Mouse (Mus musculus): Measurements from ENCODE around the gene Nrm. TPM values are rescaled to one million over a fixed set of nuclear protein-coding genes. Genes with fewer than 3 reads are reported as not detected.
A peak's percentile ranks its signal among the peaks of the same experiment; 100 is the strongest.

Gene Nrm
- total and polyA plus RNA-seq, 3 experiments, result 11.1 to 49.9 TPM; not detected in 1

GRCm38 (mm10) chr17:35833239-35833751, 27.8 kb upstream of the Nrm start:
- Histone ChIP-seq H3K36me3 (ENCODE audit: control insufficient read depth in 1 of 2, insufficient read depth in 2 of 2, low read length in 2 of 2) (peaks cover 11 to 33% of the 10 kb centered on the region in 2 experiments), H3K4me1 (ENCODE audit: control insufficient read depth in 1 of 2, insufficient read depth in 2 of 2, low read length in 2 of 2) (peaks cover 0 to 38% of the 10 kb centered on the region in 2 experiments; a peak in 3 of 4 replicates), H3K4me3 (ENCODE audit: control insufficient read depth in 1 of 2, insufficient read depth in 1 of 2, low read depth in 2 of 2, low read length in 2 of 2) (no peak overlapping the region), H3K79me2 (ENCODE audit: control insufficient read depth, insufficient read depth, low read length, poor library complexity) (peaks cover 34% of the 10 kb centered on the region), H3K9ac (ENCODE audit: control insufficient read depth, low read depth, low read length, poor library complexity, severe bottlenecking) (0 out of 2 replicates have a peak overlapping the region, but pooled peaks have one; percentile 0), H3K9me3 (replicated peaks; ENCODE audit: insufficient read depth, low read length) (no peaks in the 10 kb centered on the region), H3K27me3 (ENCODE audit: control insufficient read depth in 1 of 2, insufficient read depth in 2 of 2, low read length in 2 of 2) (no peaks in the 10 kb centered on the region), H3K27ac (ENCODE audit: control insufficient read depth, low read depth, low read length) (peak overlapping the region; percentile 78)
- no peak for TF ChIP-seq ELF1 (IDR thresholded peaks at IDR 0.05; ENCODE audit: low read depth, low read length)
- TF ChIP-seq TCF12 (IDR thresholded peaks at IDR 0.05; ENCODE audit: low read depth, low read length), result no peak
- no peak for TF ChIP-seq CHD2 (IDR thresholded peaks at IDR 0.05; ENCODE audit: low read length)
- TF ChIP-seq RCOR1 (IDR thresholded peaks at IDR 0.05; ENCODE audit: low read depth, low read length), result no peak
- peak; percentile 32 to 74; a peak in 3 of 4 replicates for TF ChIP-seq POLR2A (IDR thresholded peaks at IDR 0.05; ENCODE audit: control insufficient read depth in 1 of 2, insufficient read depth in 1 of 2, low read depth in 1 of 2, low read length in 2 of 2, poor library complexity in 1 of 2)
- no peak for TF ChIP-seq NRF1 (IDR thresholded peaks at IDR 0.05; ENCODE audit: insufficient read depth, low read depth, low read length, poor library complexity, severe bottlenecking)
- TF ChIP-seq ZC3H11A (IDR thresholded peaks at IDR 0.05; ENCODE audit: low read depth, low read length), result no peak
- TF ChIP-seq BHLHE40 (IDR thresholded peaks at IDR 0.05; ENCODE audit: borderline replicate concordance, low read depth, low read length), result no peak
- no peak for TF ChIP-seq E2F4 (IDR thresholded peaks at IDR 0.05; ENCODE audit: borderline replicate concordance, low read depth, low read length)
- TF ChIP-seq GATA1 (IDR thresholded peaks at IDR 0.05; ENCODE audit: low read depth, low read length), result peak; percentile 73
- no peak for TF ChIP-seq UBTF (IDR thresholded peaks at IDR 0.05; ENCODE audit: borderline replicate concordance, insufficient read depth, low read depth, low read length)
- no peak for TF ChIP-seq ETS1 (IDR thresholded peaks at IDR 0.05; ENCODE audit: low read depth, low read length)
- no peak for TF ChIP-seq KAT2A (conservative IDR thresholded peaks at IDR 0.05; ENCODE audit: low read depth, low read length)
- TF ChIP-seq SIN3A (IDR thresholded peaks at IDR 0.05; ENCODE audit: low read length), result no peak
- TF ChIP-seq RAD21 (IDR thresholded peaks at IDR 0.05; ENCODE audit: low read depth, low read length), result no peak
- no peak for TF ChIP-seq ZMIZ1 (IDR thresholded peaks at IDR 0.05; ENCODE audit: low read depth, low read length)
- 0 out of 2 replicates have a peak, but pooled peaks have one; percentile 67 for TF ChIP-seq POLR2AphosphoS5 (IDR thresholded peaks at IDR 0.05; ENCODE audit: borderline replicate concordance, low read depth, low read length)
- no peak for TF ChIP-seq NELFE (IDR thresholded peaks at IDR 0.05; ENCODE audit: low read depth, low read length)
- TF ChIP-seq TBP (IDR thresholded peaks at IDR 0.05; ENCODE audit: low read depth, low read length), result peak; percentile 28; the same call in 1 of the 2 replicates
- TF ChIP-seq POLR2AphosphoS2 (IDR thresholded peaks at IDR 0.05; ENCODE audit: low read length), result no peak
- TF ChIP-seq MYC (IDR thresholded peaks at IDR 0.05; ENCODE audit: low read depth, low read length), result no peak
- TF ChIP-seq EP300 (IDR thresholded peaks at IDR 0.05; ENCODE audit: low read depth in 1 of 2, low read length in 2 of 2), result no peak
- TF ChIP-seq MAFK (IDR thresholded peaks at IDR 0.05; ENCODE audit: borderline replicate concordance, low read depth, low read length), result no peak
- no peak for TF ChIP-seq MXI1 (IDR thresholded peaks at IDR 0.05; ENCODE audit: low read depth, low read length)
- TF ChIP-seq CTCF (IDR thresholded peaks at IDR 0.05 in 2 of 3, conservative IDR thresholded peaks at IDR 0.05 in 1 of 3; ENCODE audit: control insufficient read depth in 1 of 3, insufficient read depth in 1 of 3, low read depth in 2 of 3, low read length in 3 of 3, poor library complexity in 1 of 3, severe bottlenecking in 1 of 3), result no peak
- TF ChIP-seq MYB (IDR thresholded peaks at IDR 0.05; ENCODE audit: low read depth, low read length), result no peak
- TF ChIP-seq CHD1 (IDR thresholded peaks at IDR 0.05; ENCODE audit: low read depth, low read length), result no peak
- TF ChIP-seq GABPA (IDR thresholded peaks at IDR 0.05; ENCODE audit: low read depth, low read length), result no peak
- no peak for TF ChIP-seq MAZ (IDR thresholded peaks at IDR 0.05; ENCODE audit: low read depth, low read length)
- TF ChIP-seq ZNF384 (IDR thresholded peaks at IDR 0.05; ENCODE audit: low read depth, low read length), result no peak
- peak; percentile 94 for DNase-seq (ENCODE audit: low read depth, low spot score)

Measured in MEL (cell line).